Mouse (Mus musculus) embryonic facial prominence, embryonic 11.5 days (tissue): ENCODE data around the gene 4930442H23Rik. TPM values are rescaled to one million over a fixed set of nuclear protein-coding genes. Genes with fewer than 3 reads are reported as not detected.
"Not testable (repeated sequence)": the region's sequence is repeated elsewhere in the genome, so short reads cannot be mapped to it uniquely, and the experiment has no call there.

Source experiments
- ATAC-seq: fragments of 200-750 bp; cut with Nextera tagmentation; replicated peaks from 2 replicates; pipeline ENCODE4 v1.8.0; 2017; ENCODE audit warnings: low read depth; ENCODE audit not compliant: insufficient number of reproducible peaks, low FRiP score, low TSS enrichment
- DNase-seq: peaks from one replicate; pipeline ENCODE4 v3.0.0-alpha.2; 2015; ENCODE audit warnings: low spot score
- H3K27ac ChIP-seq: fragments of 300-500 bp; sonication (generic); replicated peaks from 2 replicates; pipeline ENCODE4 v1.5.1; 2014; ENCODE audit warnings: mild to moderate bottlenecking, low read depth, low read length, control low read depth
- H3K27me3 ChIP-seq: fragments of 300-500 bp; sonication (generic); 2 replicates; pipeline ENCODE4 v1.6.1; 2014; ENCODE audit warnings: mild to moderate bottlenecking, low read length, moderate library complexity, mixed read lengths; ENCODE audit not compliant: control insufficient read depth, insufficient read depth
- H3K36me3 ChIP-seq: fragments of 300-500 bp; sonication (generic); replicated peaks from 2 replicates; pipeline ENCODE4 v1.6.1; 2014; ENCODE audit warnings: low read depth, mild to moderate bottlenecking, low read length, moderate library complexity, mixed read lengths; ENCODE audit not compliant: control insufficient read depth, insufficient read depth
- H3K4me1 ChIP-seq: fragments of 300-500 bp; sonication (generic); 2 replicates; pipeline ENCODE4 v1.6.1; 2014; ENCODE audit warnings: low read length, mixed read lengths; ENCODE audit not compliant: control insufficient read depth, insufficient read depth
- H3K4me2 ChIP-seq: fragments of 300-500 bp; sonication (generic); 2 replicates; pipeline ENCODE4 v1.6.1; 2014; ENCODE audit warnings: low read depth, mild to moderate bottlenecking, control low read depth, low read length, moderate library complexity
- H3K4me3 ChIP-seq: fragments of 300-500 bp; sonication (generic); 2 replicates; pipeline ENCODE4 v1.5.1; 2014; ENCODE audit warnings: low read depth, low read length, control low read depth
- H3K9ac ChIP-seq: fragments of 300-500 bp; sonication (generic); replicated peaks from 2 replicates; pipeline ENCODE4 v1.6.1; 2014; ENCODE audit warnings: mild to moderate bottlenecking, control low read depth, low read length
- H3K9me3 ChIP-seq: fragments of 300-500 bp; sonication (generic); replicated peaks from 2 replicates; pipeline ENCODE4 v1.6.1; 2016; ENCODE audit warnings: mild to moderate bottlenecking, low read length, inconsistent platforms, mixed read lengths; ENCODE audit not compliant: control insufficient read depth
- WGBS: fragments of 180-500 bp; shearing (Covaris S2); extraction: QIAGEN DNeasy Blood & Tissue Kit; methylation state at CpG from one replicate; pipeline ENCODE4 v1.1.7; 2014; 5-methylcytosine and 5-hydroxymethylcytosine counted together
- polyA plus RNA-seq: library from polyadenylated mRNA; unstranded; fragments of >200 nt; fragmentation: Nextera tagmentation; extraction: Ambion mirVana; gene quantifications from 2 replicates; pipeline ENCODE4 v1.2.1, GENCODE M21; 2014

4930442H23Rik gene
- polyA plus RNA-seq, 1 experiment from 2014 or later = not detected

GRCm38 (mm10) chr10:81178927-81179326 is 4.7 kb downstream of the 4930442H23Rik start:
- DNase-seq = no peak
- Histone ChIP-seq H3K4me1 (peaks cover 7% of the 10 kb centered on the region), H3K36me3 (peaks cover 40% of the 10 kb centered on the region), H3K27me3 (no peaks in the 10 kb centered on the region), H3K4me2 (no peak overlapping the region), H3K4me3 (no peak overlapping the region), H3K27ac (no peak overlapping the region), H3K9ac (no peak overlapping the region; the same call in 1 of the 2 replicates), H3K9me3 (no peaks in the 10 kb centered on the region)
- 94% methylated on average over 11 of the region's 11 CpGs for WGBS
- no peak for ATAC-seq

GRCm38 (mm10) chr10:81177958-81178712 is 5.5 kb downstream of the 4930442H23Rik start:
- no peaks in the 10 kb centered on the region for H3K27me3 ChIP-seq
- no peak for DNase-seq
- H3K27ac ChIP-seq = no peak overlapping the region
- no peaks in the 10 kb centered on the region for H3K9me3 ChIP-seq
- ATAC-seq = no peak
- peaks cover 40% of the 10 kb centered on the region for H3K36me3 ChIP-seq
- H3K4me2 ChIP-seq = peak overlapping the region; percentile 89
- H3K9ac ChIP-seq = peak overlapping the region; percentile 90
- H3K4me1 ChIP-seq = peaks cover 2% of the 10 kb centered on the region; the same call in 1 of the 2 replicates
- 70% methylated on average over 14 of the region's 14 CpGs for WGBS
- peak overlapping the region; percentile 83 for H3K4me3 ChIP-seq

GRCm38 (mm10) chr10:81177491-81177925 is 6.1 kb downstream of the 4930442H23Rik start:
- Histone ChIP-seq H3K9ac (peak overlapping the region; percentile 90), H3K9me3 (no peaks in the 10 kb centered on the region), H3K4me2 (peak overlapping the region; percentile 89), H3K27me3 (no peaks in the 10 kb centered on the region), H3K36me3 (peaks cover 40% of the 10 kb centered on the region), H3K4me3 (peak overlapping the region; percentile 83), H3K27ac (peak overlapping the region; percentile 75), H3K4me1 (peaks cover 2% of the 10 kb centered on the region; the same call in 1 of the 2 replicates)
- 15% methylated on average over 16 of the region's 16 CpGs for WGBS
- ATAC-seq (no peak), DNase-seq (no peak)

GRCm38 (mm10) chr10:81176466-81177271 is 7.0 kb downstream of the 4930442H23Rik start, which contains the start of gene Eef2:
Gene Eef2 (plus strand): TSS chr10:81176631.
- ATAC-seq (peak; percentile 76), DNase-seq (peak; percentile 99)
- H3K4me1 ChIP-seq = peaks cover 2% of the 10 kb centered on the region; the same call in 1 of the 2 replicates
- H3K9me3 ChIP-seq = no peaks in the 10 kb centered on the region
- no peaks in the 10 kb centered on the region for H3K27me3 ChIP-seq
- H3K27ac ChIP-seq = peak within 1 kb of the TSS; percentile 75
- H3K4me3 ChIP-seq = peak within 1 kb of the TSS; percentile 83
- WGBS = under 1% methylated on average over 77 of the region's 77 CpGs
- H3K4me2 ChIP-seq = peak within 1 kb of the TSS; percentile 89
- H3K9ac ChIP-seq = peak within 1 kb of the TSS; percentile 90
- peaks cover 38% of the 10 kb centered on the region for H3K36me3 ChIP-seq

DNA sequence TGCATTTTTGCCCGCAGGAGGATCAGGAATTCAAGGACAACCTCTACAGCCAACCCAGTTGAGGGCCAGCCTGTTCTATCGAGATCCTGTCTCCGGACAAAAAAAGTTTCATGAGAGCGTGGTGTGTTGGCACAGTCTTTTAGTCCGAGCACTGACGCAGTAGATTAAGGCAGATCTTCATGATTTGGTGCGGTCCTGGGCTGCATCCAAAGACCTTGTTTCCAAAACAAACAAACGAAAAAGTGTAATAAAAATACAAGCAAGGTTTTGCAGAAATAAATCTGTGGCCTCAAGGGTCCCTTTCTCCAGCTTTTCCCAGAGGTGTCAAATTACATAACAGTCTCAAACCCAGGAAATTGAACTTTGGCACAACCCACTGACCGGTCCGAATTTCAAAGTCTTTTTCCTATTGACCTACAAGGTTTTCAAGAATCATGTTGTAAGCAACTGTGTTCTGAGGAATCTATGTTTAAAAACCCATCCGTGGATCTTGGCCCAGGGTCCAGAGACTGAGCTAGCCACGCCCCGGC is 7.6 kb downstream of the 4930442H23Rik start:
- Histone ChIP-seq H3K4me1 (peaks cover 2% of the 10 kb centered on the region; the same call in 1 of the 2 replicates), H3K4me3 (peak overlapping the region; percentile 83), H3K27me3 (no peaks in the 10 kb centered on the region), H3K36me3 (peaks cover 31% of the 10 kb centered on the region), H3K9me3 (no peaks in the 10 kb centered on the region), H3K27ac (no peak overlapping the region), H3K9ac (peak overlapping the region; percentile 26; the same call in 1 of the 2 replicates), H3K4me2 (peak overlapping the region; percentile 39)
- WGBS = 8% methylated on average over 13 of the region's 13 CpGs
- ATAC-seq (no peak), DNase-seq (no peak)

DNA sequence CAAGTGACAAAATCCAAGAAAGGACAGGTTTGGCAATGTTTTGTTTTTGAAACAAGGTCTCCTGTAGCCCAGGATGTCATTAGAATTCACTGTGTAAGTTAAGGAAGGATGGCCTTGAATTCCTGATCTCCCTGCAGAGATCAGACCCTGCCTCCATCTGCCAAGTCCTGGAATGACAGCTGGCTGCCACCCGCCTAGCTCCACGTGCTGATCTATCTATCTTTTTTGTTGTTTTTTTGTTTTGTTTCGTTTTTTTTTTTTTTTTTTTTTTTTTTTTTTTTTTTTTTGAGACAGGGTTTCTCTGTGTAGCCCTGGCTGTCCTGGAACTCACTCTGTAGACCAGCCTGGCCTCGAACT is 8.3 kb downstream of the 4930442H23Rik start:
- not testable (repeated sequence) for H3K9ac ChIP-seq, H3K9me3 ChIP-seq, ATAC-seq, H3K4me3 ChIP-seq, H3K4me2 ChIP-seq, H3K27me3 ChIP-seq, H3K4me1 ChIP-seq
- peaks cover 25% of the 10 kb centered on the region for H3K36me3 ChIP-seq
- 9% methylated on average over 4 of the region's 4 CpGs for WGBS
- peak; percentile 19 for DNase-seq
- H3K27ac ChIP-seq = peak overlapping the region; percentile 1; the same call in 1 of the 2 replicates

- no peaks in the 10 kb centered on the region for H3K27me3 ChIP-seq
- peak overlapping the region; percentile 34 for H3K4me3 ChIP-seq
- peak overlapping the region; percentile 72 for H3K4me2 ChIP-seq
- peak overlapping the region; percentile 82 for H3K27ac ChIP-seq
- H3K4me1 ChIP-seq = peaks cover 2% of the 10 kb centered on the region; the same call in 1 of the 2 replicates
- H3K9ac ChIP-seq = peak overlapping the region; percentile 65
- no peaks in the 10 kb centered on the region for H3K9me3 ChIP-seq
- H3K36me3 ChIP-seq = peaks cover 20% of the 10 kb centered on the region
- 2% methylated on average over 29 of the region's 29 CpGs for WGBS
- DNase-seq = peak; percentile 94
- ATAC-seq = peak; percentile 64
These were observed 8.9 kb downstream of the 4930442H23Rik start for GRCm38 (mm10) chr10:81174617-81175344.
